Mouse (Mus musculus): ENCODE data around the gene Sipa1l1. TPM values are rescaled to one million over a fixed set of nuclear protein-coding genes. Genes with fewer than 3 reads are reported as not detected.
"Not testable (repeated sequence)": the region's sequence is repeated elsewhere in the genome, so short reads cannot be mapped to it uniquely, and the experiment has no call there.

The Sipa1l1 gene
- polyA plus RNA-seq, 1 experiment = 35.1 TPM

DNA sequence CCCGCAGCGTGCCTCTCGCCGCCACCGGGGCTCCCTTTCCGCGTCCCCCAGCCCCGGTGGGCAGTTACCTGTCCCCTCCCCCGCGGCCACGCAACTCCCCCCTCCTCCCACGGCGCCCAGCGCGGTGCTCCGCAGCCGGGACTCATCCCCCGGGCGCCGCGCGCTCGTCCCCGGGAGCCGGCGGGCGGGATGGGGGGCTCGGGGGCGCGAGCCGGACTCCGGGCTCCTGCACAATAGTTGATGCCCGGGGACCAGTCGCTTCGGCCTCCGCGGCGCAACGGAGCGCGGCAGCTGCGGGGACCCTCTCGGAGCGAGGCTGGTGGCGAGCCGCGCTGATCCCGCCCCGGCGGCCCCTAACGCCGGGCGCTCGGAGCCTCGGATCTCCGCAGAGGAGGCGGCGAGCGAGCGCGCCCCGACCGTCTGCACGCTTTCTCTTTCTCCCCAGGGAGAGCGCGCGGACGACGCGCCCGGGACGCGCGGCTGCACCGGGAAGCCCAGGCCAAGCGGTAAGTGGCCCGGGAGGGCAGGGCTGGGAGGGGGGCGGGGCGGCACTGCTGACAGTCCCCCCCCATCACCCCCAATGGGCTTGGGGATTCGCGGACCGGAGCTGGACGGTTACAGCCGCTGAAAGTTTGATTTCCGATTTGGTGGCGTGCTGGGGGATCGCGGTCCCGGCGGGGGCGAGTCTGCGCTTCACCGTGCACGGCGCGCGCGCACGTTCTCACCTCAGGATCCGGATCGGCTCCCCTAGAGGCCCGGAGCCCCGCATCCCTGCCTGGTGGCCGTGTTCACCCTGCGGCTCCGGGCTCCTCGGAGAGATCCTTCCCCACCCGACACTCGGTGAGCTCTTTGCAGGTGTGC, 681 bp downstream of the Sipa1l1 start:
- peak; percentile 73 to 82 for DNase-seq
- Histone ChIP-seq H3K27me3 (ENCODE audit: control insufficient read depth, insufficient read depth, low read length) (no peaks in the 10 kb centered on the region; the same call in 1 of the 2 replicates), H3K4me3 (replicated peaks; ENCODE audit: insufficient read depth, low read depth, low read length) (peak overlapping the region; percentile 98), H3K27ac (ENCODE audit: insufficient read depth, low read length) (peak overlapping the region; percentile 57), H3K4me1 (ENCODE audit: control insufficient read depth, insufficient read depth, low read length) (no peaks in the 10 kb centered on the region; the same call in 1 of the 2 replicates)
- 0 out of 2 replicates have a peak, but pooled peaks have one; percentile 16 for TF ChIP-seq POLR2A (IDR thresholded peaks at IDR 0.05; ENCODE audit: borderline replicate concordance, insufficient read depth, low read length)
- TF ChIP-seq CTCF (IDR thresholded peaks at IDR 0.05; ENCODE audit: borderline replicate concordance, insufficient read depth, low read depth, low read length) = no peak
- WGBS = under 1% methylated on average over 106 of the region's 109 CpGs

DNA sequence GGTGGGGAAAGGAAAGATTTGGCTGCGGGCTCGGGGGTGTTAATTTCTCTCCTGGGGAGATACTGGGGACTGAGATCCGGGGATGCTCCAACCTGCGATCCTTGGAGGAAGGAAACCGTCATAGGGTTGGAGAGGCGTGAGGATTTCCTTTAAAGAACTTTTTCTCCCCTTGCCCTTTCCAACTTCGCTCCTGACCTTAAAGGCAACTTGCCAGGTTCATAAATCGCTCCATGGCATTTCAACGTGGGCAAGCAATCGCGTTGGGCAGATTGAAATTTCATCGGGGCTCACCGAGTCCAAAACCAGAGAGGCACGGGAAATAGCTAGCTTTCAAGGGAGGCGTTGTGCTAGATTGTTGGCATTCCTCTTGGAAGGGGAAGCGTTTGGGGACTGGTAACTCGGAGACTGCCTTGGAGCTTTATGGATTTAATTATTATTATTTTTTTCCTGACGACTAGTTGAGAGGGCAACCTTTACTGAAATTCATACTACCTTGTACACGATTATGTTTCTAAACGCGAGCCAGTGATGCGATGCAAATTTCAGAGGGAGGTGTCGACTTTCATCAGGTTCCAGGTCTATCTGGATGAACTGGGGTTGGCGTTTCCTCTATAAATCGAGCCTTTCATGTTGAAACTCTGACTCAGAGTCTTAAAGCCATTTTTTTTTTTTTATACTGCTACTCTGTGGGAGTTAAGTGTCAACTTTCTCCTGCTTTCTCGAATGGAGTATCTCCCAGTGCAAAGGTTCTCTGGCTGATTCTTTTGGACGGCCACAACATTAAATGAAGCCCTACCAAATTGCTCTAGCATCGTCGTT, 1.6 kb downstream of the Sipa1l1 start:
- WGBS = 1% methylated on average over 29 of the region's 29 CpGs
- Histone ChIP-seq H3K4me1 (ENCODE audit: control insufficient read depth, insufficient read depth, low read length) (no peaks in the 10 kb centered on the region; the same call in 1 of the 2 replicates), H3K27ac (ENCODE audit: insufficient read depth, low read length) (peak overlapping the region; percentile 57), H3K4me3 (replicated peaks; ENCODE audit: insufficient read depth, low read depth, low read length) (peak overlapping the region; percentile 98), H3K27me3 (ENCODE audit: control insufficient read depth, insufficient read depth, low read length) (no peaks in the 10 kb centered on the region; the same call in 1 of the 2 replicates)
- peak in 1 of 2 experiments; percentile 52 for DNase-seq
- TF ChIP-seq CTCF (IDR thresholded peaks at IDR 0.05; ENCODE audit: borderline replicate concordance, insufficient read depth, low read depth, low read length) = no peak
- TF ChIP-seq POLR2A (IDR thresholded peaks at IDR 0.05; ENCODE audit: borderline replicate concordance, insufficient read depth, low read length) = no peak

GRCm38 (mm10) chr12:82171591-82171990, 2.5 kb downstream of the Sipa1l1 start:
- Histone ChIP-seq H3K27ac (ENCODE audit: insufficient read depth, low read length) (no peak overlapping the region), H3K4me1 (ENCODE audit: control insufficient read depth, insufficient read depth, low read length) (no peaks in the 10 kb centered on the region; the same call in 1 of the 2 replicates), H3K27me3 (ENCODE audit: control insufficient read depth, insufficient read depth, low read length) (no peaks in the 10 kb centered on the region), H3K4me3 (replicated peaks; ENCODE audit: insufficient read depth, low read depth, low read length) (peak overlapping the region; percentile 98)
- 16% methylated on average over 10 of the region's 10 CpGs for WGBS
- peak; percentile 51 to 65 for DNase-seq
- TF ChIP-seq CTCF (IDR thresholded peaks at IDR 0.05; ENCODE audit: borderline replicate concordance, insufficient read depth, low read depth, low read length) (peak; percentile 63; the same call in 1 of the 2 replicates), POLR2A (IDR thresholded peaks at IDR 0.05; ENCODE audit: borderline replicate concordance, insufficient read depth, low read length) (no peak)

GRCm38 (mm10) chr12:82173623-82174022, 4.5 kb downstream of the Sipa1l1 start:
- DNase-seq = no peak
- peaks cover 3% of the 10 kb centered on the region for H3K4me1 ChIP-seq (ENCODE audit: control insufficient read depth, insufficient read depth, low read length)
- no peaks in the 10 kb centered on the region for H3K27me3 ChIP-seq (ENCODE audit: control insufficient read depth, insufficient read depth, low read length)
- TF ChIP-seq CTCF (IDR thresholded peaks at IDR 0.05; ENCODE audit: borderline replicate concordance, insufficient read depth, low read depth, low read length) = no peak
- no peak for TF ChIP-seq POLR2A (IDR thresholded peaks at IDR 0.05; ENCODE audit: borderline replicate concordance, insufficient read depth, low read length)
- H3K4me3 ChIP-seq (replicated peaks; ENCODE audit: insufficient read depth, low read depth, low read length) = no peak overlapping the region
- no peak overlapping the region for H3K27ac ChIP-seq (ENCODE audit: insufficient read depth, low read length)
- 97% methylated on average over 1 of the region's 1 CpGs for WGBS

- DNase-seq = no peak
- H3K4me3 ChIP-seq (replicated peaks; ENCODE audit: insufficient read depth, low read depth, low read length) = no peak overlapping the region
- no peak for TF ChIP-seq POLR2A (IDR thresholded peaks at IDR 0.05; ENCODE audit: borderline replicate concordance, insufficient read depth, low read length)
- TF ChIP-seq CTCF (IDR thresholded peaks at IDR 0.05; ENCODE audit: borderline replicate concordance, insufficient read depth, low read depth, low read length) = no peak
- 91% methylated on average over 3 of the region's 3 CpGs for WGBS
- no peaks in the 10 kb centered on the region for H3K27me3 ChIP-seq (ENCODE audit: control insufficient read depth, insufficient read depth, low read length)
- no peak overlapping the region for H3K27ac ChIP-seq (ENCODE audit: insufficient read depth, low read length)
- H3K4me1 ChIP-seq (ENCODE audit: control insufficient read depth, insufficient read depth, low read length) = peaks cover 4% of the 10 kb centered on the region
Measured at GRCm38 (mm10) chr12:82175709-82176108, 6.6 kb downstream of the Sipa1l1 start.

DNA sequence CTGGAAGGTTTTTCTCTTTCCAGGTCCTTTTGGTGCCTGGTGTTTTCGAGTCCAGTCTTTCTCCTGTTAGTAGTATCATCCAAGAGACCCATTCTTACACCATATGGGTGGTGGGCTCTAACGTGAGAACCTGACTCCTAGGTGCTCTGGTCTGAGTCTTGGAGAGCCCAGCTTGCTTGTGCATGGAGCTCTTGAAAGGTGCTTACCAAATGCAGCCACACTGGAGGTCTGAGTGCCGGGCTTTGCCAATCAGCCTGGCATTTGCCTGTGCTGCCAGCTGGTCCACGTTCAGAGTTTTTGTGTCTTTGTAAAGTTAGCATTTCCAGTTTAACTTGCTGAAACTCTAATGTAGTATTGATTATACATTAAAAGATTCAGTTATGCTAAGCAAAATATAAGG, 9.5 kb downstream of the Sipa1l1 start:
- no peak overlapping the region for H3K4me3 ChIP-seq (replicated peaks; ENCODE audit: insufficient read depth, low read depth, low read length)
- no peak for DNase-seq

GRCm38 (mm10) chr12:82179626-82180025, 10.5 kb downstream of the Sipa1l1 start:
- no peak overlapping the region for H3K4me3 ChIP-seq (replicated peaks; ENCODE audit: insufficient read depth, low read depth, low read length)
- H3K27me3 ChIP-seq (ENCODE audit: control insufficient read depth, insufficient read depth, low read length) = no peaks in the 10 kb centered on the region
- H3K4me1 ChIP-seq (ENCODE audit: control insufficient read depth, insufficient read depth, low read length) = peaks cover 4% of the 10 kb centered on the region
- TF ChIP-seq POLR2A (IDR thresholded peaks at IDR 0.05; ENCODE audit: borderline replicate concordance, insufficient read depth, low read length) (no peak), CTCF (IDR thresholded peaks at IDR 0.05; ENCODE audit: borderline replicate concordance, insufficient read depth, low read depth, low read length) (no peak)
- no peak for DNase-seq
- no peak overlapping the region for H3K27ac ChIP-seq (ENCODE audit: insufficient read depth, low read length)
- WGBS = 91% methylated on average over 4 of the region's 4 CpGs

More for the DNA sequence above, 9.5 kb downstream of the Sipa1l1 start:
- 37% methylated on average over 4 of the region's 4 CpGs for WGBS
- Histone ChIP-seq H3K27ac (ENCODE audit: insufficient read depth, low read length) (no peak overlapping the region), H3K27me3 (ENCODE audit: control insufficient read depth, insufficient read depth, low read length) (no peaks in the 10 kb centered on the region), H3K4me1 (ENCODE audit: control insufficient read depth, insufficient read depth, low read length) (peaks cover 4% of the 10 kb centered on the region)
- TF ChIP-seq POLR2A (IDR thresholded peaks at IDR 0.05; ENCODE audit: borderline replicate concordance, insufficient read depth, low read length) (no peak), CTCF (IDR thresholded peaks at IDR 0.05; ENCODE audit: borderline replicate concordance, insufficient read depth, low read depth, low read length) (no peak)

GRCm38 (mm10) chr12:82186156-82186555, 17.0 kb downstream of the Sipa1l1 start:
- not testable (repeated sequence) for H3K4me3 ChIP-seq (replicated peaks; ENCODE audit: insufficient read depth, low read depth, low read length); H3K4me1 ChIP-seq (ENCODE audit: control insufficient read depth, insufficient read depth, low read length); H3K27ac ChIP-seq (ENCODE audit: insufficient read depth, low read length); H3K27me3 ChIP-seq (ENCODE audit: control insufficient read depth, insufficient read depth, low read length); DNase-seq

Measured in cerebellum, adult 2 months (tissue).